Mouse (Mus musculus) small intestine, adult 2 months (tissue): ENCODE results near the gene Hace1. TPM values are rescaled to one million over a fixed set of nuclear protein-coding genes. Genes with fewer than 3 reads are reported as not detected.

Experiments used
- H3K27ac ChIP-seq: fragments of 200-500 bp; 2 replicates; pipeline ENCODE4 v1.5.1; 2012; ENCODE audit warnings: low read depth, low read length, control low read depth, inconsistent platforms; ENCODE audit not compliant: insufficient read depth
- H3K27me3 ChIP-seq: fragments of 200-500 bp; 2 replicates; pipeline ENCODE4 v1.6.1; 2012; ENCODE audit warnings: mild to moderate bottlenecking, moderate library complexity, low read length, inconsistent platforms; ENCODE audit not compliant: control insufficient read depth, insufficient read depth
- H3K36me3 ChIP-seq: fragments of 200-500 bp; 2 replicates; pipeline ENCODE4 v1.6.1; 2012; ENCODE audit warnings: mild to moderate bottlenecking, low read length, control low read depth, inconsistent platforms; ENCODE audit not compliant: control insufficient read depth, insufficient read depth
- H3K4me1 ChIP-seq: fragments of 200-500 bp; 2 replicates; pipeline ENCODE4 v1.6.1; 2012; ENCODE audit warnings: low read length, inconsistent platforms, mixed read lengths; ENCODE audit not compliant: control insufficient read depth, insufficient read depth, insufficient read length
- H3K4me3 ChIP-seq: fragments of 200-500 bp; 2 replicates; pipeline ENCODE4 v1.5.1; 2012; ENCODE audit warnings: low read depth, mild to moderate bottlenecking, control low read depth, inconsistent platforms, low read length, moderate library complexity
- CTCF ChIP-seq: fragments of 200-500 bp; IDR thresholded peaks from 2 replicates; pipeline ENCODE4 v1.5.1; 2012; ENCODE audit warnings: low read depth, mild to moderate bottlenecking, control low read depth, inconsistent platforms, low read length, moderate library complexity, mixed read lengths; ENCODE audit not compliant: insufficient replicate concordance, insufficient read length; ENCODE audit errors: extremely low read depth
- POLR2A ChIP-seq: fragments of 200-500 bp; IDR thresholded peaks from 2 replicates; pipeline ENCODE4 v1.6.1; 2012; ENCODE audit warnings: low read depth, mild to moderate bottlenecking, control low read depth, inconsistent platforms, low read length, moderate library complexity
- WGBS: fragments of 180-500 bp; shearing (Covaris S2); methylation state at CpG from one replicate; pipeline ENCODE4 v1.1.7; 2018; 5-methylcytosine and 5-hydroxymethylcytosine counted together
- polyA plus RNA-seq: library from polyadenylated mRNA; depleted of rRNA; stranded (reverse); fragments of >200 nt; gene quantifications from 2 replicates; pipeline ENCODE4 v1.2.3, GENCODE M21; 2012

The Hace1 gene
- polyA plus RNA-seq, 1 experiment = 9.5 TPM

DNA sequence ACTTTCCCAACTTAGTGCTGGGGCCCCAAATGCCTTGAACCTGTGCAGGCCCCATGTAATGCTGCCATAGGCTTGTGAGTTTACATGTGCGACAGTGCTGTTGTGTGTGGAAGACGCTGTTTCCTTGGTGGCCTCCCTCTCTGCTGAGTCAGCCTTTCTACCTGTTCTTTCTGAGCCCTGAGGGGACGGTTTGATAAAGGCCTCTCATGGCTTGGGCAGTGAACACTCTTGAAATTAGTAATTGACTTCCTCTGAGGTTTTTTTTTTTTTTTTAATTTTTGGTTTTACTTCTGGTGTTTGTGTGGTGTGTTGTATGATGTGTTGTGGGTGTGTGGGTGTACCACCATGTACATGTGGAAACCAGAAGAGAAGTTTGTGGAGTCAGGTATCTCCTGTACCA lies 57.6 kb downstream of the Hace1 start:
- Histone ChIP-seq H3K36me3 (peaks cover 1% of the 10 kb centered on the region; the same call in 1 of the 2 replicates), H3K4me1 (no peaks in the 10 kb centered on the region), H3K4me3 (no peak overlapping the region), H3K27ac (no peak overlapping the region), H3K27me3 (no peaks in the 10 kb centered on the region; the same call in 1 of the 2 replicates)
- WGBS = 91% methylated on average over 3 of the region's 3 CpGs
- TF ChIP-seq POLR2A (no peak), CTCF (no peak)

DNA sequence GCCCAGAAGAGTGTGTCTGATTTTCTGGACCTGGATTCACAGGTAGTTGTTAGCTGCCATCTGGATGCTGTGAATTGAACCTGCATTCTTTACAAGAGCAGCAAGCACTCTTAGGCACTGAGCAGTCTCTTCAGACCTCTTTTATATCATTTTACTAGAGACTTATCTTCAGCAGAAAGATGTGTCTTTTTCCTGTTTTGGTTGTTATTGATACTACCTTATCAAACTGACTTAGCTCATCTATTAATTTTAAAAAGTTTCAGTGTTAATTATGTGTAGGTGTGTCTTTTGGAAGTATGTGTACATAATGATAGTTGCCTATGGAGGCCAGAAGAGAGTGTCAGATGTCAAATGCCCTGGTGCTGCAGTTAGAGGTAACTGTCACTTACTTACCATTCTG lies 62.1 kb downstream of the Hace1 start:
- H3K36me3 ChIP-seq = peaks cover 4% of the 10 kb centered on the region; the same call in 1 of the 2 replicates
- no peaks in the 10 kb centered on the region for H3K4me1 ChIP-seq
- no peak overlapping the region for H3K4me3 ChIP-seq
- H3K27ac ChIP-seq = no peak overlapping the region
- TF ChIP-seq POLR2A (no peak), CTCF (no peak)
- no peaks in the 10 kb centered on the region; the same call in 1 of the 2 replicates for H3K27me3 ChIP-seq

DNA sequence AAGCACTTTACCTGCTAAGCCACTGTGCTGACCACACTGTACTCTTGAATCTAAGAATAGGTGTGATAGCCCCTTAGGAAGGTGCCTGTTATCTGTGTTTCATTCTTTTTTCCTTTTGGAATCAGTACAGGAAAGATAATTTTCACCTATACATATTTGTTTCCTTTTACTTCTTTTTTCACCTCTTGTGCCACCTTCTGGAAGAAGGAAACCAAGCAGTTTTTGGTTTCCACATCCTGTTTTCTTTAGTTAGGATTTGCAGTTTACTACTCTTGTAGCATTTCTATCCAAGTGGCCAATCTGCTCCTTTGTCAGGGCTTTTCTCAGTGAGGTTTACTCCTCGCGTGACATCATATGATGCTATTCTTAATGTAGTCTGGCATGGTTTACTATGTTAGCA lies 76.4 kb downstream of the Hace1 start:
- H3K4me1 ChIP-seq = peaks cover 6% of the 10 kb centered on the region; the same call in 1 of the 2 replicates
- TF ChIP-seq CTCF (no peak), POLR2A (no peak)

DNA sequence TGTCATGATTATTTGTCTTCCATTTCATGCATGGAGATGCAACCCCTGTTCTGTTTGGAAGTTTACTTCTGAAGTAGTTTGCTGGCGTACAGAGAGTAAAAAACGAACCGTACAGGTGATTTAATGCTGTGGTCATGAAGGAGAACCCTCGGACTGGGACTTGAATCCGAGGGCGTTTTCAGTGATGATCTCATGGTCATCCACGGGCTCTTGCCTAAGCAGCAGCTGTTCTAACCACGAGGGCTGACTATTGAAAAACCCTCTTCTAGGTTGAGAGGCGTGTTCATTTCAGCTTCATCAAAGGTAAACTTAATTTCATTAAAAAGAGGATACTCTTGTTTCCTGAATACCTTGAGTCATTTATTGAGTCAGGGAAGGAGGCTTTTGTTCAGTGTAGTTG lies 84.4 kb downstream of the Hace1 start:
- H3K27me3 ChIP-seq = no peaks in the 10 kb centered on the region
- no peak for TF ChIP-seq CTCF
- TF ChIP-seq POLR2A = no peak
- 88% methylated on average over 9 of the region's 9 CpGs for WGBS
- no peak overlapping the region for H3K4me3 ChIP-seq
- no peak overlapping the region for H3K27ac ChIP-seq
- peaks cover 1% of the 10 kb centered on the region; the same call in 1 of the 2 replicates for H3K36me3 ChIP-seq
- H3K4me1 ChIP-seq = no peaks in the 10 kb centered on the region

More for the DNA sequence above, 76.4 kb downstream of the Hace1 start:
- Histone ChIP-seq H3K4me3 (no peak overlapping the region), H3K27ac (no peak overlapping the region), H3K27me3 (no peaks in the 10 kb centered on the region), H3K36me3 (peaks cover 9% of the 10 kb centered on the region)
- WGBS = 88% methylated on average over 2 of the region's 2 CpGs

DNA sequence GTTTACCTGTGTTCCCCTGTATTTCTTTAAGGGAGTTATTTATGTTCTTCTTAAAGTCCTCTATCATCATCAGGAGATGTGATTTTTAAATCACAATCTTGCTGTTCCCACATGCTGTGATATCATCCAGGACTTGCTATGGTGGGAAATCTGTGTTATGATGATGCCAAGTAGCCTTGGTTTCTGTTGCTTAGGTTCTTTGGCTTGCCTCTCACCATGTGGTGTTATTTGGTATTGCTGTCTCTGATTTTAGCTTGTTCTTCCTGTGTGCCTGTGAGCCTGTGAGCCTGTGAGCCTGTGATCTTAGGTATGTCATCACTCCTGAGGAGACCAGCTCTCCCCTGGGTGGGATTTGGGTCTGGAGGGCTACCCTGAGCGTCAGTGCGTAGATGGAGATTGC lies 90.6 kb downstream of the Hace1 start:
- Histone ChIP-seq H3K27ac (no peak overlapping the region), H3K36me3 (peaks cover 11% of the 10 kb centered on the region; the same call in 1 of the 2 replicates), H3K4me1 (no peaks in the 10 kb centered on the region), H3K4me3 (no peak overlapping the region), H3K27me3 (no peaks in the 10 kb centered on the region)
- TF ChIP-seq CTCF = no peak
- no peak for TF ChIP-seq POLR2A
- WGBS = 96% methylated on average over 2 of the region's 2 CpGs

DNA sequence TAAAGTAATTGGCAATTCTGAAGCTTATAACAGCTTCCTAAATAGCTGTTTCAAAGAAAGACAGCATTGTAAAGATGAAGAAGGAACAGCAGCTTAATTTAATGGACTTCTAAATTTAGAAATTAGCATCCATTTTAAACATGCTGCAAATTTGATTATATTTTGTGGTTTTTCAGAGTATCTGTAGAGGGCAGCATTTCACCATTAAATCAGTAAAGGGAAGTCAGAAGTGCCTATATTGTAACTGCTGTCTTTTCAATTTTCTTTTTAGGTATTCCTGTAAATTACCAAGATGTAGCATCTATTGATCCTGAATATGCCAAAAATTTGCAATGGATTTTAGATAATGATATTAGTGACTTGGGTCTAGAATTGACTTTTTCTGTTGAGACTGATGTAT lies 99.2 kb downstream of the Hace1 start:
- H3K4me3 ChIP-seq = no peak overlapping the region
- TF ChIP-seq CTCF = no peak
- no peak for TF ChIP-seq POLR2A
- H3K27me3 ChIP-seq = no peaks in the 10 kb centered on the region
- no peaks in the 10 kb centered on the region for H3K4me1 ChIP-seq
- H3K36me3 ChIP-seq = peaks cover 10% of the 10 kb centered on the region
- H3K27ac ChIP-seq = no peak overlapping the region

DNA sequence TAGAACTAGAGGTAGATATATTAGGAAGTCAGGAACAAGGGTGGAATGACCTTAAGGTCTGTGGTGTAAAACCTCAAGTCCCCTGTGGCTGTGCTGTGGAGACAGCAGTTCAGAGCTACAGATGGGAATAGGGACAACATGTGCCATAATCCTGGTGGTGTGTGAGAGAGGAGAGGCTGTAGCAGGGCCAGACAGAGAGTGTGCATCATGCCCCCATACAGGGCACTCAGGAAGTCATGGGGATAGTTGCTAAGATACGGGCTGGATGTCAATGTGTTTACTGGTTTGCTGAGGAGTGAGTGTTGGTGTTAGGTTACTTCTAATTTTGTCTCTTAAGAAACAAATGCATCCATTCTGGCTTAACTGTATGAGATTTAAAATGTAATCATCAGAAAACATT lies 108.6 kb downstream of the Hace1 start:
- Histone ChIP-seq H3K27ac (no peak overlapping the region), H3K4me1 (no peaks in the 10 kb centered on the region), H3K4me3 (no peak overlapping the region), H3K27me3 (no peaks in the 10 kb centered on the region), H3K36me3 (peaks cover 4% of the 10 kb centered on the region)
- WGBS = 95% methylated on average over 1 of the region's 1 CpGs
- TF ChIP-seq POLR2A (no peak), CTCF (no peak)

DNA sequence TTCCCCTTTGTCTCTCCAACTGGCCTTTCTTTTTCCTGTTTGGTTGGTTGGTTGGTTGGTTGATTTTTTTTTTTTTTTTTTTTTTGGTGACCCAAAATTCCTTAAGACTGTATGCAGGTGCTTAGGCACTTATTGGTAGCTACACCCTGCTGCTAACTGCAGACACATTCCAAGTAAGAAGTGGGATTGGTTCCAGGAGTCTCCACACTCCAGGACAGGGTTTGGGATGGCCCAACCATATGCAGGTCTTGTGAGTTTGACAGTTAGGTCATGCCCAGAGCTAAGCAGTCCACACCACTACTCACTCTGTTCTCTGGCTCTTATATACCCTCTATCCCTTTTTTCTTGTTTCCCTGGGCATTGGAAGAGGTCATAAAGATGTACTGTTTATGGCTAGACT lies 117.3 kb downstream of the Hace1 start:
- 0 out of 2 replicates have a peak, but pooled peaks cover 4% of the 10 kb centered on the region for H3K36me3 ChIP-seq
- H3K4me1 ChIP-seq = peaks cover 3% of the 10 kb centered on the region; the same call in 1 of the 2 replicates
- no peak overlapping the region for H3K4me3 ChIP-seq
- H3K27me3 ChIP-seq = no peaks in the 10 kb centered on the region
- H3K27ac ChIP-seq = no peak overlapping the region
- no peak for TF ChIP-seq POLR2A
- no peak for TF ChIP-seq CTCF
